Mouse (Mus musculus) ES-E14 (cell line): ENCODE results near the gene Sh3gl2.

ENCODE experiments used
- CHD2 ChIP-seq: IDR thresholded peaks from 2 replicates; pipeline ENCODE4 v1.6.1; 2014; ENCODE audit warnings: mild to moderate bottlenecking, low read depth, low read length, inconsistent platforms
- MAFK ChIP-seq: IDR thresholded peaks from 2 replicates; pipeline ENCODE4 v1.6.1; 2014; ENCODE audit warnings: mild to moderate bottlenecking, low read depth, low read length, inconsistent platforms; ENCODE audit not compliant: insufficient read depth
- ZC3H11A ChIP-seq: IDR thresholded peaks from 2 replicates; pipeline ENCODE4 v1.6.1; 2012; ENCODE audit warnings: low read depth, mild to moderate bottlenecking, inconsistent platforms, low read length, borderline replicate concordance
- ZNF384 ChIP-seq: IDR thresholded peaks from 2 replicates; pipeline ENCODE4 v1.6.1; 2012; ENCODE audit warnings: low read depth, low read length, inconsistent platforms

DNA sequence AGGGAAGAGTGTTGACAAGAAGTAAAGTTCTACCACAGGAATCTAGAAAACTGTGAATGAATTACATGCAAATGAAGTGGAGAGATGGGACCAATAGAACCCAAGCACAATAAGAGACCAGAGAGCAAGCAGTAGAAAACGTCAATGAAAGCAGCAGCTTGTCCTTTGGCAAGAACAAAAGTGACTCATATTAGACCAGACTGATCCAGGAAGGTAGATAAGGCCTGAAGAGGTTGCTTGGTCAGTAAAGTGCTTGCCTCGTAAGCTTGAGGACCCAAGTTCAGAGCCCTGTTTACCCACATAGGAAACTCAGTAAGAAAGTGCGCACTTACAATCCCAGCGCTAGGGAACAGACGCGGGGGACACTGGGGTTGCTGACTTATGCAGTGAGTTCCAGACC is 215.5 kb downstream of the Sh3gl2 start:
- TF ChIP-seq ZNF384: no peak
- TF ChIP-seq CHD2: no peak
- no peak for TF ChIP-seq MAFK
- TF ChIP-seq ZC3H11A: no peak
